Mouse (Mus musculus) cortical plate, adult 2 months (tissue): ENCODE data around the gene Emc10.

Experiments
- CTCF ChIP-seq: fragments of 200-500 bp; IDR thresholded peaks from 2 replicates; pipeline ENCODE4 v1.5.1; 2011; ENCODE audit warnings: mild to moderate bottlenecking, control low read depth, low read length; ENCODE audit not compliant: insufficient read depth; ENCODE audit errors: extremely low read depth
- POLR2A ChIP-seq: fragments of 200-500 bp; IDR thresholded peaks from 2 replicates; pipeline ENCODE4 v1.6.1; 2011; ENCODE audit warnings: mild to moderate bottlenecking, low read length, control low read depth; ENCODE audit not compliant: insufficient read depth; ENCODE audit errors: extremely low read depth

- TF ChIP-seq CTCF (no peak), POLR2A (no peak)
Observed at GRCm38 (mm10) chr7:44496771-44497109, 411 bp upstream of the Emc10 start.
